Mouse (Mus musculus) small intestine, adult 2 months (tissue): ENCODE results near the gene Tada2a.

Source experiments
- CTCF ChIP-seq: fragments of 200-500 bp; IDR thresholded peaks from 2 replicates; pipeline ENCODE4 v1.5.1; 2012; ENCODE audit warnings: low read depth, mild to moderate bottlenecking, control low read depth, inconsistent platforms, low read length, moderate library complexity, mixed read lengths; ENCODE audit not compliant: insufficient replicate concordance, insufficient read length; ENCODE audit errors: extremely low read depth
- POLR2A ChIP-seq: fragments of 200-500 bp; IDR thresholded peaks from 2 replicates; pipeline ENCODE4 v1.6.1; 2012; ENCODE audit warnings: low read depth, mild to moderate bottlenecking, control low read depth, inconsistent platforms, low read length, moderate library complexity

GRCm38 (mm10) chr11:84059784-84060183 lies 69.6 kb downstream of the Tada2a start:
- TF ChIP-seq CTCF (no peak), POLR2A (no peak)
